Mouse (Mus musculus): ENCODE data around the gene Sst. TPM values are rescaled to one million over a fixed set of nuclear protein-coding genes. Genes with fewer than 3 reads are reported as not detected.

Gene Sst
- polyA plus RNA-seq, 1 experiment, result not detected

- no peaks in the 10 kb centered on the region for H3K36me3 ChIP-seq (ENCODE audit: control insufficient read depth, insufficient read depth, low read length)
- H3K4me3 ChIP-seq (ENCODE audit: control insufficient read depth, low read depth, low read length), result no peak overlapping the region
- H3K4me1 ChIP-seq (ENCODE audit: control insufficient read depth, insufficient read depth, low read length), result peaks cover 8% of the 10 kb centered on the region
- TF ChIP-seq CTCF (IDR thresholded peaks at IDR 0.05; ENCODE audit: control insufficient read depth, insufficient read depth, insufficient replicate concordance, low read depth, low read length), result no peak
- TF ChIP-seq POLR2A (IDR thresholded peaks at IDR 0.05; ENCODE audit: control insufficient read depth, low read depth, low read length), result no peak
- H3K27me3 ChIP-seq (ENCODE audit: control insufficient read depth, insufficient read depth, low read length), result no peaks in the 10 kb centered on the region
- no peak overlapping the region for H3K27ac ChIP-seq (ENCODE audit: control insufficient read depth, insufficient read depth, low read depth, low read length)
These were observed 9.3 kb upstream of the Sst start for GRCm38 (mm10) chr16:23900061-23900460.

GRCm38 (mm10) chr16:23898840-23899239 is 8.1 kb upstream of the Sst start:
- H3K4me1 ChIP-seq (ENCODE audit: control insufficient read depth, insufficient read depth, low read length), result peaks cover 8% of the 10 kb centered on the region
- no peaks in the 10 kb centered on the region for H3K36me3 ChIP-seq (ENCODE audit: control insufficient read depth, insufficient read depth, low read length)
- H3K27ac ChIP-seq (ENCODE audit: control insufficient read depth, insufficient read depth, low read depth, low read length), result no peak overlapping the region
- TF ChIP-seq POLR2A (IDR thresholded peaks at IDR 0.05; ENCODE audit: control insufficient read depth, low read depth, low read length) (no peak), CTCF (IDR thresholded peaks at IDR 0.05; ENCODE audit: control insufficient read depth, insufficient read depth, insufficient replicate concordance, low read depth, low read length) (peak; percentile 65; the same call in 1 of the 2 replicates)
- H3K27me3 ChIP-seq (ENCODE audit: control insufficient read depth, insufficient read depth, low read length), result no peaks in the 10 kb centered on the region
- H3K4me3 ChIP-seq (ENCODE audit: control insufficient read depth, low read depth, low read length), result peak overlapping the region; percentile 46; the same call in 1 of the 2 replicates

GRCm38 (mm10) chr16:23897984-23898586 is 7.3 kb upstream of the Sst start:
- Histone ChIP-seq H3K4me3 (ENCODE audit: control insufficient read depth, low read depth, low read length) (no peak overlapping the region), H3K27ac (ENCODE audit: control insufficient read depth, insufficient read depth, low read depth, low read length) (no peak overlapping the region), H3K27me3 (ENCODE audit: control insufficient read depth, insufficient read depth, low read length) (no peaks in the 10 kb centered on the region), H3K36me3 (ENCODE audit: control insufficient read depth, insufficient read depth, low read length) (no peaks in the 10 kb centered on the region), H3K4me1 (ENCODE audit: control insufficient read depth, insufficient read depth, low read length) (peaks cover 8% of the 10 kb centered on the region)
- peak; percentile 39; the same call in 1 of the 2 replicates for TF ChIP-seq CTCF (IDR thresholded peaks at IDR 0.05; ENCODE audit: control insufficient read depth, insufficient read depth, insufficient replicate concordance, low read depth, low read length)
- no peak for TF ChIP-seq POLR2A (IDR thresholded peaks at IDR 0.05; ENCODE audit: control insufficient read depth, low read depth, low read length)

- Histone ChIP-seq H3K36me3 (ENCODE audit: control insufficient read depth, insufficient read depth, low read length) (no peaks in the 10 kb centered on the region), H3K4me3 (ENCODE audit: control insufficient read depth, low read depth, low read length) (no peak overlapping the region), H3K27me3 (ENCODE audit: control insufficient read depth, insufficient read depth, low read length) (no peaks in the 10 kb centered on the region), H3K4me1 (ENCODE audit: control insufficient read depth, insufficient read depth, low read length) (peaks cover 8% of the 10 kb centered on the region), H3K27ac (ENCODE audit: control insufficient read depth, insufficient read depth, low read depth, low read length) (no peak overlapping the region)
- TF ChIP-seq CTCF (IDR thresholded peaks at IDR 0.05; ENCODE audit: control insufficient read depth, insufficient read depth, insufficient replicate concordance, low read depth, low read length) (no peak), POLR2A (IDR thresholded peaks at IDR 0.05; ENCODE audit: control insufficient read depth, low read depth, low read length) (no peak)
These were observed 6.7 kb upstream of the Sst start for GRCm38 (mm10) chr16:23897486-23897885.

GRCm38 (mm10) chr16:23895135-23895534 is 4.4 kb upstream of the Sst start:
- Histone ChIP-seq H3K27ac (ENCODE audit: control insufficient read depth, insufficient read depth, low read depth, low read length) (no peak overlapping the region), H3K27me3 (ENCODE audit: control insufficient read depth, insufficient read depth, low read length) (no peaks in the 10 kb centered on the region), H3K4me1 (ENCODE audit: control insufficient read depth, insufficient read depth, low read length) (peaks cover 6% of the 10 kb centered on the region; the same call in 1 of the 2 replicates), H3K4me3 (ENCODE audit: control insufficient read depth, low read depth, low read length) (no peak overlapping the region), H3K36me3 (ENCODE audit: control insufficient read depth, insufficient read depth, low read length) (no peaks in the 10 kb centered on the region)
- TF ChIP-seq CTCF (IDR thresholded peaks at IDR 0.05; ENCODE audit: control insufficient read depth, insufficient read depth, insufficient replicate concordance, low read depth, low read length) (no peak), POLR2A (IDR thresholded peaks at IDR 0.05; ENCODE audit: control insufficient read depth, low read depth, low read length) (no peak)

GRCm38 (mm10) chr16:23890151-23890550 is 607 bp downstream of the Sst start:
- TF ChIP-seq POLR2A (IDR thresholded peaks at IDR 0.05; ENCODE audit: control insufficient read depth, low read depth, low read length), result no peak
- TF ChIP-seq CTCF (IDR thresholded peaks at IDR 0.05; ENCODE audit: control insufficient read depth, insufficient read depth, insufficient replicate concordance, low read depth, low read length), result no peak
- H3K4me3 ChIP-seq (ENCODE audit: control insufficient read depth, low read depth, low read length), result no peak overlapping the region

GRCm38 (mm10) chr16:23887910-23888579 is 2.7 kb downstream of the Sst start:
- Histone ChIP-seq H3K36me3 (ENCODE audit: control insufficient read depth, insufficient read depth, low read length) (no peaks in the 10 kb centered on the region), H3K27me3 (ENCODE audit: control insufficient read depth, insufficient read depth, low read length) (no peaks in the 10 kb centered on the region), H3K27ac (ENCODE audit: control insufficient read depth, insufficient read depth, low read depth, low read length) (no peak overlapping the region), H3K4me1 (ENCODE audit: control insufficient read depth, insufficient read depth, low read length) (no peaks in the 10 kb centered on the region), H3K4me3 (ENCODE audit: control insufficient read depth, low read depth, low read length) (no peak overlapping the region)
- TF ChIP-seq POLR2A (IDR thresholded peaks at IDR 0.05; ENCODE audit: control insufficient read depth, low read depth, low read length) (no peak), CTCF (IDR thresholded peaks at IDR 0.05; ENCODE audit: control insufficient read depth, insufficient read depth, insufficient replicate concordance, low read depth, low read length) (no peak)

More at GRCm38 (mm10) chr16:23890151-23890550, 607 bp downstream of the Sst start:
- no peaks in the 10 kb centered on the region for H3K27me3 ChIP-seq (ENCODE audit: control insufficient read depth, insufficient read depth, low read length)
- H3K36me3 ChIP-seq (ENCODE audit: control insufficient read depth, insufficient read depth, low read length), result no peaks in the 10 kb centered on the region
- no peaks in the 10 kb centered on the region for H3K4me1 ChIP-seq (ENCODE audit: control insufficient read depth, insufficient read depth, low read length)
- H3K27ac ChIP-seq (ENCODE audit: control insufficient read depth, insufficient read depth, low read depth, low read length), result no peak overlapping the region

All from testis, adult 2 months (tissue).